Mouse (Mus musculus) liver, embryonic 12.5 days (tissue): ENCODE measurements around the gene Spryd4. TPM values are rescaled to one million over a fixed set of nuclear protein-coding genes. Genes with fewer than 3 reads are reported as not detected.
A peak's percentile ranks its signal among the peaks of the same experiment; 100 is the strongest.
"Not testable (repeated sequence)": the region's sequence is repeated elsewhere in the genome, so short reads cannot be mapped to it uniquely, and the experiment has no call there.

Experiments used
- ATAC-seq: fragments of 200-750 bp; cut with Nextera tagmentation; 2 replicates; pipeline ENCODE4 v1.8.0; 2017; ENCODE audit warnings: moderate number of reproducible peaks, mild to moderate bottlenecking, moderate library complexity
- H3K27ac ChIP-seq: fragments of 300-500 bp; sonication (generic); 2 replicates; pipeline ENCODE4 v1.5.1; 2016; ENCODE audit warnings: mild to moderate bottlenecking
- H3K27me3 ChIP-seq: fragments of 300-500 bp; sonication (generic); replicated peaks from 2 replicates; pipeline ENCODE4 v1.6.1; 2016; ENCODE audit warnings: mild to moderate bottlenecking, moderate library complexity
- H3K36me3 ChIP-seq: fragments of 300-500 bp; sonication (generic); 2 replicates; pipeline ENCODE4 v1.6.1; 2016; ENCODE audit warnings: mild to moderate bottlenecking, moderate library complexity
- H3K4me1 ChIP-seq: fragments of 300-500 bp; sonication (generic); 2 replicates; pipeline ENCODE4 v1.6.1; 2016
- H3K4me2 ChIP-seq: fragments of 300-500 bp; sonication (generic); 2 replicates; pipeline ENCODE4 v1.6.1; 2016; ENCODE audit warnings: mild to moderate bottlenecking, moderate library complexity
- H3K4me3 ChIP-seq: fragments of 300-500 bp; sonication (generic); 2 replicates; pipeline ENCODE4 v1.5.1; 2016; ENCODE audit warnings: mild to moderate bottlenecking, moderate library complexity
- H3K9ac ChIP-seq: fragments of 300-500 bp; sonication (generic); 2 replicates; pipeline ENCODE4 v1.6.1; 2016; ENCODE audit warnings: mild to moderate bottlenecking, moderate library complexity
- H3K9me3 ChIP-seq: fragments of 300-500 bp; sonication (generic); replicated peaks from 2 replicates; pipeline ENCODE4 v1.6.1; 2016; ENCODE audit warnings: mild to moderate bottlenecking, moderate library complexity
- WGBS: fragments of 180-500 bp; shearing (Covaris S2); methylation state at CpG from one replicate; pipeline ENCODE4 v1.1.7; 2016; ENCODE audit not compliant: insufficient replicate concordance; 5-methylcytosine and 5-hydroxymethylcytosine counted together
- polyA plus RNA-seq: library from polyadenylated mRNA; unstranded; fragments of >200 nt; fragmentation: Nextera tagmentation; extraction: Ambion mirVana; gene quantifications from 2 replicates; pipeline ENCODE4 v1.2.1, GENCODE M21; 2016

The Spryd4 gene
- polyA plus RNA-seq, 1 experiment from 2014 or later = 25.1 TPM

- peaks cover 36% of the 10 kb centered on the region for H3K4me1 ChIP-seq
- H3K27me3 ChIP-seq = no peaks in the 10 kb centered on the region
- 54% methylated on average over 16 of the region's 16 CpGs for WGBS
- H3K9me3 ChIP-seq = no peaks in the 10 kb centered on the region
- no peak overlapping the region for H3K4me2 ChIP-seq
- no peaks in the 10 kb centered on the region for H3K36me3 ChIP-seq
- H3K27ac ChIP-seq = no peak overlapping the region
- ATAC-seq = no peak
- H3K4me3 ChIP-seq = no peak overlapping the region
- H3K9ac ChIP-seq = no peak overlapping the region
Measured at GRCm38 (mm10) chr10:128221533-128222286, 10.1 kb upstream of the Spryd4 start.

GRCm38 (mm10) chr10:128218387-128219117 is 6.9 kb upstream of the Spryd4 start:
- Histone ChIP-seq H3K9ac (no peak overlapping the region), H3K36me3 (no peaks in the 10 kb centered on the region), H3K4me3 (no peak overlapping the region), H3K27me3 (peaks cover 9% of the 10 kb centered on the region), H3K9me3 (no peaks in the 10 kb centered on the region), H3K4me2 (peak overlapping the region; percentile 14; the same call in 1 of the 2 replicates), H3K4me1 (peaks cover 37% of the 10 kb centered on the region), H3K27ac (peak overlapping the region; percentile 76)
- WGBS = 69% methylated on average over 18 of the region's 18 CpGs
- peak; percentile 85 for ATAC-seq

DNA sequence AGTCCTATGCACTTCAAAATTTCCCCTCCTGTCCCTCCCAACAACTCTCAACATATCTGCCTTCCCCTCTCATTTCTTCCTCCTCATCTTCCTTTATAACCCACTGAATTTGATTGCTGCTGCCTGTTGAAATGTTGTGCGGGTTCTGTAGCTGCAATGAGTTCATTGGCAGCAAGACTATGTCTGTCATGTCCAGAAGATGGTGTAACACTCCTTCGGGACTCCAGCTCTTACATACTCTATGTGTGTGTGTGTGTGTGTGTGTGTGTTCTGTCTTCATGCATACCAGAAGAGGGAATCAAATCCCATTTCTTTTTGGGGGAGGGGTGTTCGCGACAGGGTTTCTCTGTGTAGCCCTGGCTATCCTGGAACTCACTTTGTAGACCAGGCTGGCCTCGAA is 3.4 kb upstream of the Spryd4 start:
- no peak overlapping the region for H3K4me3 ChIP-seq
- H3K36me3 ChIP-seq = peaks cover 6% of the 10 kb centered on the region; the same call in 1 of the 2 replicates
- WGBS = 68% methylated on average over 5 of the region's 5 CpGs
- H3K4me2 ChIP-seq = no peak overlapping the region
- peaks cover 14% of the 10 kb centered on the region for H3K27me3 ChIP-seq
- H3K9me3 ChIP-seq = no peaks in the 10 kb centered on the region
- H3K27ac ChIP-seq = no peak overlapping the region
- no peak overlapping the region for H3K9ac ChIP-seq
- no peak for ATAC-seq
- H3K4me1 ChIP-seq = peaks cover 50% of the 10 kb centered on the region

DNA sequence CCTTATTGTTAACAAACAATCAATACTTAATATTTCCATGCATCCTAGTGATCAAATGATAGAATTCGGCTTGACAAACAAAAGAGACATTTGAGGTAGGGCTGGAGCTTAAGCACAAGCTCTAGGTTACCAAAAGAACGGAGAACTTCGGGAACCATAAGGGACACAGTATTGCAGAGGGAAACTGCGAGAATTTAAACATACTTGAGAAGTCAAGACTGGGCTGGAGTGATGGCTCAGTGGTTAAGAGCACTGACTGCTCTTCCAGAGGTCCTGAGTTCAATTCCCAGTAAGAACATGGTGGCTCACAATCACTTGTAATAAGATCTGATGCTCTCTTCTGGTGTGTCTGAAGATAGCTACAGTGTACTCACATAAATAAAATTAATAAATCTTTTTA is 2.5 kb upstream of the Spryd4 start:
- not testable (repeated sequence) for H3K4me3 ChIP-seq, H3K9me3 ChIP-seq, H3K4me2 ChIP-seq, ATAC-seq, H3K9ac ChIP-seq, H3K27ac ChIP-seq
- H3K36me3 ChIP-seq = peaks cover 12% of the 10 kb centered on the region
- peaks cover 44% of the 10 kb centered on the region for H3K4me1 ChIP-seq
- 74% methylated on average over 4 of the region's 4 CpGs for WGBS
- H3K27me3 ChIP-seq = peaks cover 14% of the 10 kb centered on the region

DNA sequence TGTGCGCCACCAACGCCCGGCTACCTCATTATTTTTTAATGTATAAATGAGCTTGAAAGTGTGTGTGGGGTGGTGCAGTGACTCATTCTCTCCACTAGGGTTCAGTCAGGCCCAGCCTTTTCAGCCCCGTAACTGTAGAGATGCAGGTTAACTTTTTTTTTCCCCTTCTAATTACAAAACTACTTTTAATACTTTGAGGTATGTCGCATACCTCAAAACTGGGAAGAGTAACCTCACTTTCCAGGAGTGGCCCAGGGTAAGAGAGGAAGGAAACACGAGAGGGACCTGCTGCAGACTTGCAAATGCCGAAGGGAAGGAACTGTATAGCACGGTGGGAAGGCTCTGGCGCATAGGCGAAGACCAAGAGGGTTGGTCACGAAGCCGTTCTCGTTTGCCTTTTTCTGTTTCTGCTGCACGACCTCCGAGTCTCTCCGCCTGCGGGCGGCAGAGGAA is 1.3 kb upstream of the Spryd4 start:
- peak overlapping the region; percentile 67 for H3K9ac ChIP-seq
- peak overlapping the region; percentile 48 for H3K4me3 ChIP-seq
- H3K4me2 ChIP-seq = peak overlapping the region; percentile 95
- no peak overlapping the region; the same call in 1 of the 2 replicates for H3K27ac ChIP-seq
- H3K9me3 ChIP-seq = no peaks in the 10 kb centered on the region
- peaks cover 13% of the 10 kb centered on the region for H3K36me3 ChIP-seq
- peak; percentile 58; the same call in 1 of the 2 replicates for ATAC-seq
- peaks cover 34% of the 10 kb centered on the region for H3K4me1 ChIP-seq
- H3K27me3 ChIP-seq = peaks cover 14% of the 10 kb centered on the region
- 1% methylated on average over 18 of the region's 18 CpGs for WGBS

DNA sequence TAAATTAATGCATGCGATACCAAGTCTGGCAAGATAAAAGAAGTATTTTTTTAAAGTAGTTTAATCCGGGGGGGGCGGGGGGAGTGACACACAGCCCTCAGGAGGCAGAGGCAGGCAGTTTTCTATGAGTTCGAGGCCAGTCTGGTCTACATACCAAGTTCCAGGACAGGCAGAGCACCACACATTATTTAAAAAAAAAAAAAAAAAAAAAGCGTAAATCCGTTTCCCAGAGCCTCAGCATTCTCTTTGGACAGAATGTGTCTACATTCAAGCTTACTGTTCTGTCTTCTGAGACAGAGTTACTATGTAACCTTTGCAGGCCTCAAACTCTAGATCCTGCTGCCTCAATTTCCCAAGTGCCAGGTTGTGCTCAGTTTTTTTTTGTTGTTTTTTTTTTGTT is 541 bp upstream of the Spryd4 start:
- Histone ChIP-seq H3K4me1 (peaks cover 32% of the 10 kb centered on the region), H3K4me2 (peak overlapping the region; percentile 95), H3K9me3 (no peaks in the 10 kb centered on the region), H3K4me3 (peak overlapping the region; percentile 78), H3K27ac (peak overlapping the region; percentile 69), H3K36me3 (peaks cover 13% of the 10 kb centered on the region), H3K9ac (peak overlapping the region; percentile 77), H3K27me3 (peaks cover 14% of the 10 kb centered on the region)
- WGBS = 41% methylated on average over 6 of the region's 6 CpGs
- no peak for ATAC-seq

GRCm38 (mm10) chr10:128210954-128211353 is 653 bp downstream of the Spryd4 start:
- no peaks in the 10 kb centered on the region for H3K9me3 ChIP-seq
- H3K4me2 ChIP-seq = peak overlapping the region; percentile 95
- peak overlapping the region; percentile 77 for H3K9ac ChIP-seq
- 17% methylated on average over 14 of the region's 14 CpGs for WGBS
- peaks cover 14% of the 10 kb centered on the region for H3K27me3 ChIP-seq
- H3K4me1 ChIP-seq = peaks cover 31% of the 10 kb centered on the region
- H3K27ac ChIP-seq = 0 out of 2 replicates have a peak overlapping the region, but pooled peaks have one; percentile 22
- peaks cover 13% of the 10 kb centered on the region for H3K36me3 ChIP-seq
- peak overlapping the region; percentile 78 for H3K4me3 ChIP-seq
- ATAC-seq = 0 out of 2 replicates have a peak, but pooled peaks have one; percentile 14

DNA sequence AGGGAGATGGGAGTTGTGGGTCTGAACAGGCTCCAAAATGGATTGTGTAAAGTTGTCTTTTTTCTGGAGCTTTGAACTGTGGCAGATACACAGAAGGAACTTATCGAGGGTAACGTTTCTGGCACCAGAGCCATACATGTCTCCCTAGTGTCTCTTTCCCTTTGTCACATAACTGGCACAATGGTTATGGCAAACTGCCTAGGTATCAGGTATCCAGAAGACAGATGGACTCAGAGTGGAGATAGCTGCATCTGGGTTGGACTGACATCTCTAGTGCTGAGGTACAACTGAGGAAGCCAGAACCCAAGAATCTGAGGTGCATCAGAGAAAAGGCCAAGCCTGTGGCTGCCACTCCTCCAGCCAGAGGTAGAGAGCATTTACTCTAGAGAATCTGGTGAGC is 1.5 kb downstream of the Spryd4 start:
- Histone ChIP-seq H3K9me3 (no peaks in the 10 kb centered on the region), H3K36me3 (peaks cover 13% of the 10 kb centered on the region), H3K4me2 (peak overlapping the region; percentile 95), H3K4me3 (no peak overlapping the region; the same call in 1 of the 2 replicates), H3K27me3 (peaks cover 14% of the 10 kb centered on the region), H3K9ac (peak overlapping the region; percentile 77; the same call in 1 of the 2 replicates), H3K4me1 (peaks cover 31% of the 10 kb centered on the region), H3K27ac (no peak overlapping the region)
- WGBS = 83% methylated on average over 2 of the region's 2 CpGs
- no peak for ATAC-seq

DNA sequence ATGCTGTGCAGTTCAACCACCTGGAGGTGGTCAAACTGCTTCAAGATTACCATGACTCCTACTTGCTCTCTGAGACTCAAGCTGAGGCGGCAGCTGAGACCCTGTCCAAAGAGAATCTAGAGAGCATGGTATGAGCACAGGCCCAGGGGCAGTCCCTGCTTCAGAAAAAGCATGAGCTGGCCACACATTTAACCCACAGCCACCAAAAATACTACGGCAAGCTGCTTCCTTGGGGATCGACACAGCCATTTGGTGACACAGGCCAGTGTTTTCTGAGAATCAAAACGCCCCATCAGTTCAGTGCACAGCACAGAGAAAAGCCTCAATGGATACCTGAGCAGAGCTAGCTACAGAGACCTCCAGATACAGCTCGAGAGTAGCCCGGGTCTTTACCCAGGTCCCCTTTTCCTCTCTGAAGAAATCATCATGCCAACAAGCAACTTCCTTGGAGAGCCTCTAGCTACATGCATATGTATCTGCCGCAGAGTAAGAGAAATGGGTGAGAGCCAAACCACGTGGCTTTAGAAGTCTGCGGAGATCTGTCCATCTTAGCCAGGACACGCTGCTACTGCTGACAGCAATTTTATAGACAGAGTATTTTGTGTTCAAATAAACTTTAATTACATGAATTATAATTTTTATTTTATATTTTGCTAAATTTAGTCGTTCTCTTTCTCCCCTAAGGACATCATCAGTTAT is 2.1 kb downstream of the Spryd4 start:
- Histone ChIP-seq H3K9me3 (no peaks in the 10 kb centered on the region), H3K36me3 (peaks cover 13% of the 10 kb centered on the region), H3K4me3 (no peak overlapping the region), H3K4me1 (peaks cover 31% of the 10 kb centered on the region), H3K9ac (no peak overlapping the region), H3K4me2 (no peak overlapping the region), H3K27ac (no peak overlapping the region), H3K27me3 (peaks cover 11% of the 10 kb centered on the region)
- no peak for ATAC-seq
- 81% methylated on average over 11 of the region's 11 CpGs for whole genome bisulfite sequencing

GRCm38 (mm10) chr10:128208326-128208725 is 3.3 kb downstream of the Spryd4 start:
- WGBS = 79% methylated on average over 10 of the region's 10 CpGs

DNA sequence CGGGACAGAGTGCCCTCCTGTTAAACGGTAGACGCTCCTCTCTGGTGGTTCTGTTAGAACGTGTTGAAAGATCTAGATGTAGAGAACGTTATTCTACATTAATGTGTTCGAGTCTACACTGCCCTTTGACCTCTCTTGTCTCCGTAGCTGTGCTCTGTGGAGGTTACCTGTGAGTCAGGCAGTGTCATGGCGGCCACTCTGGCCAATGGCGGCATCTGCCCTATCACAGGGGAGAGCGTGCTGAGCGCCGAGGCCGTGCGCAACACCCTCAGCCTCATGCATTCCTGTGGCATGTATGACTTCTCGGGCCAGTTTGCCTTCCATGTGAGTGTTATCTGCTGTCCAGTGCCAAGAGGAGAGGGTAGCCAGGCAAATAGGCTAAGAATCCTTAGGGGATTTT is 6.7 kb downstream of the Spryd4 start:
- peaks cover 5% of the 10 kb centered on the region; the same call in 1 of the 2 replicates for H3K4me1 ChIP-seq
- no peak overlapping the region for H3K9ac ChIP-seq
- WGBS = 68% methylated on average over 15 of the region's 15 CpGs
- no peak for ATAC-seq
- H3K4me3 ChIP-seq = no peak overlapping the region
- H3K27me3 ChIP-seq = peaks cover 20% of the 10 kb centered on the region
- no peaks in the 10 kb centered on the region for H3K9me3 ChIP-seq
- no peak overlapping the region for H3K4me2 ChIP-seq
- peaks cover 6% of the 10 kb centered on the region for H3K36me3 ChIP-seq
- H3K27ac ChIP-seq = no peak overlapping the region

More at GRCm38 (mm10) chr10:128208326-128208725, 3.3 kb downstream of the Spryd4 start:
- no peak overlapping the region for H3K4me2 ChIP-seq
- H3K9ac ChIP-seq = no peak overlapping the region
- 0 out of 2 replicates have a peak, but pooled peaks cover 3% of the 10 kb centered on the region for H3K27me3 ChIP-seq
- no peak overlapping the region for H3K27ac ChIP-seq
- no peaks in the 10 kb centered on the region for H3K9me3 ChIP-seq
- no peak overlapping the region for H3K4me3 ChIP-seq
- no peak for ATAC-seq
- H3K4me1 ChIP-seq = peaks cover 28% of the 10 kb centered on the region
- peaks cover 13% of the 10 kb centered on the region for H3K36me3 ChIP-seq
